Mouse (Mus musculus) CD4-positive helper T cell, adult 2 months (primary cell): ENCODE measurements around the gene Mfng.

Experiments
- DNase-seq: peaks from one replicate; pipeline ENCODE4 v3.0.0-alpha.2; 2012; ENCODE audit warnings: low read depth, missing footprints, low spot score

Mfng gene

DNA sequence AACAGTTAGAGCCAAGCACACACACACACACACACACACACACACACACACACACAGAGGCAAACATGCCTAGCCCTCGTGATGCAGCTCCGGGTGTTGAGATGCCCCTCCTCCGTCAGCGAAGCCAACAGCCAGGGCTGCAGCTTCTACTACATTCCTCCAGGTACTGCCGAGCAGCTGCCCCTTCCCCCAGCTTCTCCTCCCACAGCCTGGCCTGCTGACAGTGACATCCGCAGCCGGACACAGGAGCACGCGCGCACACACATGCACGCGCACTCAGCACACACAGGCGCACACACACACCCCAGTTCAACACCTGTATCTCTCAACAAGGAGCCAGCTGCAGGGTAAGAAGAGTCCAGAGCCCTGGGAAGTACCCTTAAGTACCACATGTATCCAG lies 56.3 kb downstream of the Mfng start:
- DNase-seq: no peak

DNA sequence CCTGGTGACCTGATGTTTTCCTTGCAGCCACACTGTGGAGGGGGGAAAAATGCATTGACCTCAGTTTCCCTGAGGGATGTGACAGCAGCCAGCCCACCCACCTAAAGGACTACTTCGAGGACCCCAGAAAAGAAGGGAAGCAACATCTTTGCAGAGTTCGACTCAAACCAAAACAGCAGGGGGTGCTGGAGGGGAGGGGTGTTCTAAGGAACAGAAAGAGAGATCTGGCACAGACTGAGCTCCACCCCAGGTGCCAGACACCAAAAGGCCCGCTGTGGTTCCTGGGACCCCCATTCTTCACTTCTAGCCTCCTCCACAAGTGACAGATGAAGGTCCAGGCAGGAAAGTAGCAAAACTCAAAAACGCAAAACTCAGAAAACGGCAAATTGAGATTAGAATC lies 57.4 kb downstream of the Mfng start:
- no peak for DNase-seq

DNA sequence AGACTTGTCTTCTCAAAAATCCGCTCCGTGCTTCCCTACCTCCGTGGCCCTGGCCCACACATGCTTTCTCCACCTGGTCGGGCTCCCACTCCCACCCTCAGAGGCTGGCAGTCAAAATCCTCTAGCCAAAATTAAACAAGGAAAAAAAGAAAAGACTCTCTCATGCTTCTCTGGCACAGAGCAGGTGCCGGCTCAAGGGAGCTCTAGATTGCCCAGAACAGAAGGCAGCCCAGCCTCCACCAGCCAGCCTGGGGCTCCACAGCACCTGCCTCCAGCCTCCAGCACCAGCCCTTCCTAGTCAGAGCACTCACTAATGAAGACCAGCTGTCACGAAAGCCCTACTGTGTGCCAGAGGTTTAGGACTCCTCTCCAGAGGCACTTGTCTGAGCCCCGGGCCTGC lies 59.5 kb downstream of the Mfng start:
- DNase-seq: no peak

DNA sequence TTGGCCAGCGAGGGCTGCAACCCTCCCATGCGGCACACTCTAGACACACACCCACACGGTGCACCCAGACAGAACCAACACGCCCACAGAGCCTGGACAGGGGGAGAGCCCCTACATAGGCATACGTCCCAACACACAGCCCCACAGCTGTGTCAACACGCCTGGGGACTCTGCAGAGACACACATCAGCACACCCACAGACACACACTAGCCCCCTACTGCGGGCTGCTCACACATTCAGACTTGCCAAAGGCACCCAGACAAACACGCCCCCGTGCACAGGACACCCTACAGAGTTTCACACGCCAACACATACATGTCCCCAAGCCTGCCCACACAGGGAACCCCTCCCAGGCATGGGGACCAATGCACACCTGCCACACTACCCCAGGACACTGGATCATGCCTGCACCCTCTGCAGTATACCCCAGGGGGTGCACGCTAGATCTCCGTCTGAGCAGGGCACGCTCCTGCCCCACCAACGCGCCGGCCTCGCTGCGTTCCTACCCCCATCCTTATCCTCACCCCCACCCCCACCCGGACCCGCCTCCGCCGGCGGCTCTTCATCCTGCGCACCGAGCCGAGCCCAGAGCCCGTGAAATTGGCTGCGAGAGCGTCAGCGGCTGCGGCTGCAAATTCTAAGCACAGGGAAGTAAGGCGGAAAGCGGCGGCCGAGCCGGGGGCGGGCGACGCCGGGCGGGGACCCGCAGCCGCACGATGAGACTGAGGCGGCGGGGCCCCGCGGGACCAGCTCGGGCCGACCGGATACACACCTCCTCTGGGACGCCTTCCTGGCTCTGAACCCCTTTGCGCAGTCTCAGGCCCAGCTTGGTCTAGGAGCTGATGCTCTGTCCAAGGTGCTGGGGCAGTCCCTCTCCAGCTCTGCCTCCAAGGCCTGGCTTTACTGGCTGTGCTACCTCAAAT lies 60.7 kb downstream of the Mfng start:
- DNase-seq: peak; percentile 68

DNA sequence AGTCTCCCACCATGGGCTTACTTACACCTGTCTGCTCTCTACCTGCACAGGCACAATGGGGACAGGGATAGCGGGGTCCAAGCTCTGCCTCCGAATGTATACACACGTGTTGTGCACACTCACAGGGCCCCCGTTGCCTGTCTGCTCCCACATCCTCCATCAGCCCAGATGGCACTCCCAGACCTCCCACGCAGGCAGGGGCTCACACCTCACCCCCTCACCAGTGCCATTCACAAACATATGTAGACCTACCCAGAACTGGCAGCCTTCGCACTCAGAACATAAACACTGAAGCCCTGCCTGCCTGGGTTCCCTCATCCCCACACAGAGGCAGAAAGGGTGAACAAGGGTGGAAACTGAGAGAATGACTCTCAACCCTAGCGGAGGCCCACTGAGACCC lies 61.3 kb downstream of the Mfng start:
- no peak for DNase-seq

DNA sequence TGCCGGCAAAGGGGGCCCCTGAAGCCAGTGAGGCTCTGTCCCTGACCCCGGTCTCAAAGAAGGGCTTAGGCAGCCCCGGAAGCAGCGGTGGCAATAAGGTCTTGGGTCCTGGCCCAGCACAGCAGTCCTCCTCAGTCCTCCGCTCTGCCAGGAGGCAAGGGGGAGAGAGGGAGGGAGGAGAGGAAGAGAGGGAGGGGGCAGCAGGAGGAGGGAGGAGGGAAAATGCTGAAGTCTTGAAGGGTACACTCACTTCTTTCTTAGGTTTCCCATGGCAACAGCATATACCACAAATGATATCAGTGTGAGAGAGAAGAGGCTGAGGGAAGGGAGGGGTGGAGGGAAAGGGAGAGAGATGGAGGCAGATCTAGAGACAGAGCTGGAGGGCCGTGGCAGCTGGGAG lies 62.6 kb downstream of the Mfng start:
- no peak for DNase-seq

DNA sequence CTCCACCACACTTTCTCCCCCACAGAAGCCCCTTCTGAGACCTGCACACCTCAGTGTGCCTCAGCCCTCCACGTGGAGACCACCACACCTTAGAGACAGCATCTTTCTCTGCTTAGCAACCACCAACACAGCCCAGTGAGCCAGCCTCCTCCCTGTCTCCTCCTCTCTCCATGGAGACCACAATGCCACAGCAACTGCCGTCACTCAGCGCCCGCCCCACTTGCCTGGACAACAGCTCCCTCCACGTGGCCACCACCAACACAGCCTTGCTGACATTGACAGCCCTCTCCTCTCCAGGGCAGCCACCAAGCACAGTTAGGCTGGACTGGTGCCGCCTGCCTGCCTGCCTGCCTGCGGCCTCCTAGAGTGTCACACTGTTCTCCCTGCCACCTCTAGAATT lies 63.5 kb downstream of the Mfng start:
- DNase-seq: no peak

DNA sequence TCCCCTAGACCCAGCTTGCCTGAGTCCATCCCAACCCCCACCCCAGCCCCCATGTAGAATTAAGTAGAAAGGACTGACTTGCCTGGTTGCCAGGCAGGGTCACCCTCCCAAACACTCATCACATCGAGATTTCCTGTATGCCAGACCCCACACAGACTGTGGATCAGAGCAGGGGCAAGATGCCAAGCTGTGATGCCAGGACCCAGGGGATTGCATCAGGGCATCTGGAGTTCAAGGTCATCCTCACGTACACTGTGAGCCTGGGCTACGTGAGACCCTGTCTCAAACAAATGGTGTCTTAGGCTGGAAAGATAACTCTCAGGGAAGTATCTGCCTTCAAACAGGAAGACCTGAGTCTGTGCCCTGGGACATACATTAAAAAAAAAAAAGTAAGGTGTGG lies 66.6 kb downstream of the Mfng start:
- DNase-seq: no peak
